Mouse (Mus musculus): ENCODE data around the gene Skap2. TPM values are rescaled to one million over a fixed set of nuclear protein-coding genes. Genes with fewer than 3 reads are reported as not detected.

Skap2 gene
- total and polyA plus RNA-seq, 2 experiments from 2014 or later = 11.5 to 12.5 TPM

DNA sequence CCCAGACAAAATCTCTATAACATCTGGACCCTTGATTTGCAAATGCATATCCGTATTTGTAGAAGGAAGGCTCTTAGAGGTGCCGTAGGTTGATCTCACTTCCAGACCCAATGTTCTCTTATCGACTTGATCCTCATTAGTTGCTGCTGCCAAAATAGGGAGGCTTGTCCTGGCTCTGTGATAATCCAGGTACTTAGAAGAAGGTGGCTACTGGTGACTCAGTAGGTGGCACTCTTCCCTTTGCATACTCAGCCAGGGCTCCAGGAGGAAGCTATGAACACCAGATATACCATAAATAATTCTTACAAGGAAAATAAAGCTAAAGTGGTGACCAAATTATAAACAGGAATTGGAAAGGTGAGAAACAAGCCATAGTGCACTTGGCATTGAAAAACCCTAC lies 3.6 kb downstream of the Skap2 start:
- H3K4me1 ChIP-seq (ENCODE audit: insufficient read depth, low read length) = no peaks in the 10 kb centered on the region; the same call in 1 of the 2 replicates
- 53% methylated on average over 3 of the region's 3 CpGs for WGBS
- H3K9me3 ChIP-seq (ENCODE audit: low read length) = no peaks in the 10 kb centered on the region
- TF ChIP-seq CTCF (IDR thresholded peaks at IDR 0.05) = peak; percentile 29
- no peak for ATAC-seq (ENCODE audit: low FRiP score)
- no peak overlapping the region for H3K4me2 ChIP-seq (ENCODE audit: low read depth, low read length, poor library complexity, severe bottlenecking)
- no peak overlapping the region for H3K4me3 ChIP-seq (ENCODE audit: low read depth, low read length)
- no peaks in the 10 kb centered on the region for H3K36me3 ChIP-seq (ENCODE audit: insufficient read depth, low read length)
- H3K27me3 ChIP-seq (ENCODE audit: insufficient read depth, low read length) = peaks cover 66% of the 10 kb centered on the region
- no peak overlapping the region for H3K27ac ChIP-seq (ENCODE audit: low read depth, low read length)
- DNase-seq (ENCODE audit: low spot score) = peak; percentile 49
- H3K9ac ChIP-seq (replicated peaks; ENCODE audit: low read length, poor library complexity, severe bottlenecking) = no peak overlapping the region

- Histone ChIP-seq H3K36me3 (ENCODE audit: insufficient read depth, low read length) (no peaks in the 10 kb centered on the region), H3K9me3 (ENCODE audit: low read length) (no peaks in the 10 kb centered on the region), H3K4me2 (ENCODE audit: low read depth, low read length, poor library complexity, severe bottlenecking) (no peak overlapping the region), H3K4me1 (ENCODE audit: insufficient read depth, low read length) (no peaks in the 10 kb centered on the region; the same call in 1 of the 2 replicates), H3K9ac (replicated peaks; ENCODE audit: low read length, poor library complexity, severe bottlenecking) (no peak overlapping the region), H3K4me3 (ENCODE audit: low read depth, low read length) (no peak overlapping the region), H3K27me3 (ENCODE audit: insufficient read depth, low read length) (peaks cover 71% of the 10 kb centered on the region), H3K27ac (ENCODE audit: low read depth, low read length) (no peak overlapping the region)
- DNase-seq (ENCODE audit: low spot score) = no peak
- no peak for TF ChIP-seq CTCF (IDR thresholded peaks at IDR 0.05)
- WGBS = 9% methylated on average over 13 of the region's 13 CpGs
- ATAC-seq (ENCODE audit: low FRiP score) = no peak
Measured at GRCm38 (mm10) chr6:52006649-52007218, 5.6 kb downstream of the Skap2 start.

- Histone ChIP-seq H3K9ac (replicated peaks; ENCODE audit: low read length, poor library complexity, severe bottlenecking) (no peak overlapping the region), H3K9me3 (ENCODE audit: low read length) (no peaks in the 10 kb centered on the region), H3K4me3 (ENCODE audit: low read depth, low read length) (no peak overlapping the region), H3K27me3 (ENCODE audit: insufficient read depth, low read length) (peaks cover 73% of the 10 kb centered on the region), H3K4me2 (ENCODE audit: low read depth, low read length, poor library complexity, severe bottlenecking) (no peak overlapping the region), H3K36me3 (ENCODE audit: insufficient read depth, low read length) (no peaks in the 10 kb centered on the region), H3K4me1 (ENCODE audit: insufficient read depth, low read length) (no peaks in the 10 kb centered on the region), H3K27ac (ENCODE audit: low read depth, low read length) (no peak overlapping the region)
- DNase-seq (ENCODE audit: low spot score) (peak; percentile 19), ATAC-seq (ENCODE audit: low FRiP score) (no peak)
- 4% methylated on average over 19 of the region's 19 CpGs for WGBS
- no peak for TF ChIP-seq CTCF (IDR thresholded peaks at IDR 0.05)
Measured at GRCm38 (mm10) chr6:52005963-52006648, 6.2 kb downstream of the Skap2 start.

- Histone ChIP-seq H3K9me3 (ENCODE audit: low read length) (no peaks in the 10 kb centered on the region), H3K36me3 (ENCODE audit: insufficient read depth, low read length) (no peaks in the 10 kb centered on the region), H3K27me3 (ENCODE audit: insufficient read depth, low read length) (peaks cover 73% of the 10 kb centered on the region), H3K4me3 (ENCODE audit: low read depth, low read length) (no peak overlapping the region), H3K27ac (ENCODE audit: low read depth, low read length) (no peak overlapping the region), H3K9ac (replicated peaks; ENCODE audit: low read length, poor library complexity, severe bottlenecking) (no peak overlapping the region), H3K4me1 (ENCODE audit: insufficient read depth, low read length) (no peaks in the 10 kb centered on the region), H3K4me2 (ENCODE audit: low read depth, low read length, poor library complexity, severe bottlenecking) (no peak overlapping the region)
- WGBS = 7% methylated on average over 8 of the region's 8 CpGs
- ATAC-seq (ENCODE audit: low FRiP score) = no peak
- no peak for TF ChIP-seq CTCF (IDR thresholded peaks at IDR 0.05)
- no peak for DNase-seq (ENCODE audit: low spot score)
Measured at GRCm38 (mm10) chr6:52005616-52005962, 6.8 kb downstream of the Skap2 start.

GRCm38 (mm10) chr6:52004995-52005394 lies 7.4 kb downstream of the Skap2 start:
- ATAC-seq (ENCODE audit: low FRiP score) (no peak), DNase-seq (ENCODE audit: low spot score) (no peak)
- WGBS = 30% methylated on average over 3 of the region's 3 CpGs
- Histone ChIP-seq H3K9me3 (ENCODE audit: low read length) (no peaks in the 10 kb centered on the region), H3K4me2 (ENCODE audit: low read depth, low read length, poor library complexity, severe bottlenecking) (no peak overlapping the region), H3K36me3 (ENCODE audit: insufficient read depth, low read length) (no peaks in the 10 kb centered on the region), H3K27ac (ENCODE audit: low read depth, low read length) (no peak overlapping the region), H3K9ac (replicated peaks; ENCODE audit: low read length, poor library complexity, severe bottlenecking) (no peak overlapping the region), H3K4me1 (ENCODE audit: insufficient read depth, low read length) (no peaks in the 10 kb centered on the region), H3K4me3 (ENCODE audit: low read depth, low read length) (no peak overlapping the region), H3K27me3 (ENCODE audit: insufficient read depth, low read length) (peaks cover 67% of the 10 kb centered on the region)
- TF ChIP-seq CTCF (IDR thresholded peaks at IDR 0.05) = no peak

DNA sequence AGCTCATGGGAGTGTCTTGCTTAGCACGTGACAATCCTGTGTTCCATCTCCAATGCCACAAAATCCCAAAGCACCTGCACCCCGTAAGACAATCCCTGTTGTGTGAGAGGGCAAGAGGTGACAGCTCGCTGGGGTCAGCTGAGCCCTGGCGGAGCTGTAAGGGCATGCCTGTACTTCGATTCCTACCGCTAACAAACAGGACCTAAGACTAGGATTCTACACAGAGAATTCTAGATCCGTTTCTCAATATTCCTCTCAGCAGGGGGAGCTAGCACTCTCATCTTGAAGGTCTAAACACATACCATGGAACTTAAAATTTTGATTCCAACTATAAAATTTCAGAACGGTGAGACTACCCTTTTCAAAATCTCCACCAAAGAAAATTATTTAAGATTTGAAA lies 9.7 kb downstream of the Skap2 start:
- Histone ChIP-seq H3K36me3 (ENCODE audit: insufficient read depth, low read length) (no peaks in the 10 kb centered on the region), H3K4me3 (ENCODE audit: low read depth, low read length) (no peak overlapping the region), H3K9me3 (ENCODE audit: low read length) (no peaks in the 10 kb centered on the region), H3K4me2 (ENCODE audit: low read depth, low read length, poor library complexity, severe bottlenecking) (no peak overlapping the region), H3K9ac (replicated peaks; ENCODE audit: low read length, poor library complexity, severe bottlenecking) (no peak overlapping the region), H3K27me3 (ENCODE audit: insufficient read depth, low read length) (peaks cover 53% of the 10 kb centered on the region), H3K4me1 (ENCODE audit: insufficient read depth, low read length) (no peaks in the 10 kb centered on the region), H3K27ac (ENCODE audit: low read depth, low read length) (no peak overlapping the region)
- DNase-seq (ENCODE audit: low spot score) (peak; percentile 77), ATAC-seq (ENCODE audit: low FRiP score) (no peak)
- 42% methylated on average over 8 of the region's 8 CpGs for WGBS
- TF ChIP-seq CTCF (IDR thresholded peaks at IDR 0.05) = peak; percentile 64
